Comparison of ENCODE assay signal across 8 mouse cellular contexts in the genomic region with DNA sequence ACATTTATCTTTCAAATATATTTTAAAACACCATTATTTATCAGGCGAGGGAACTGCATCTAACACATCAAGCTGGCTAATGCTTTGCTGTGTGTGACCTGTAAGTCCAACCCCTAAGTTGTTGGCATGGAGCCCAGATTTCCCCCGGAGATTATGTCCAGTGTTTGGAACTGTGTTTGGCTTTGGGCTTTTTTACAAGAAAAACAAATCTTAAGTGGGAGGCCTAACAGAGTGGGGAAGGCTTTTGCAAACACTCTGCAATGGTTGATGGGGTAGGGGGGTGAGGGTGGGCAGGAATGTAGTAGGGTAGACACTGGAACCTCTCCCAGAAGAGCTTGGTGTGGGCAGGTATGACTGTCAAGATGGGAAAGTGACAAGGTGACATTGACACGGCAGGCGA.
DNase-seq lines count a peak whose midpoint lies in the region; ATAC-seq and TF ChIP-seq lines count a peak whose summit lies in the region.

No protein-coding gene starts in this region.

- 33% methylated on average over 4 of the region's 4 CpGs for WGBS in intestine, embryonic 14.5 days
- 35% methylated on average over 4 of the region's 4 CpGs for WGBS in intestine, postnatal 0 days
- WGBS in hindbrain, embryonic 15.5 days, result 40% methylated on average over 4 of the region's 4 CpGs

- TF ChIP-seq POLR2A in brain, embryonic 14.5 days (IDR thresholded peaks at IDR 0.05; ENCODE audit: borderline replicate concordance, extremely low read depth, insufficient read depth, insufficient read length, poor library complexity, severe bottlenecking), result no peak

- H3K4me3 ChIP-seq in intestine, embryonic 14.5 days (ENCODE audit: low read depth, low read length), result no peak overlapping the region
- no peak overlapping the region for H3K4me3 ChIP-seq in intestine, postnatal 0 days (ENCODE audit: low read depth, low read length)
- H3K4me3 ChIP-seq in hindbrain, embryonic 15.5 days, result no peak overlapping the region

- no peak overlapping the region for H3K27ac ChIP-seq in intestine, embryonic 14.5 days (ENCODE audit: low read depth)
- H3K27ac ChIP-seq in intestine, postnatal 0 days (ENCODE audit: low read depth, low read length), result no peak overlapping the region
- peak overlapping the region; percentile 68 for H3K27ac ChIP-seq in hindbrain, embryonic 15.5 days (replicated peaks)

- no peak for TF ChIP-seq CTCF in intestine, postnatal 0 days (IDR thresholded peaks at IDR 0.05; ENCODE audit: low read depth)
- no peak for TF ChIP-seq CTCF in brain, embryonic 14.5 days (IDR thresholded peaks at IDR 0.05; ENCODE audit: borderline replicate concordance, extremely low read depth, insufficient read depth, insufficient read length)

- 0 out of 2 replicates have a peak, but pooled peaks have one; percentile 64 for ATAC-seq in intestine, embryonic 14.5 days (replicated peaks; ENCODE audit: low FRiP score, low TSS enrichment, low read depth)
- ATAC-seq in intestine, postnatal 0 days, result no peak
- no peak for ATAC-seq in hindbrain, embryonic 15.5 days (ENCODE audit: low FRiP score, low read depth)

- H3K36me3 ChIP-seq in intestine, embryonic 14.5 days (ENCODE audit: control insufficient read depth, insufficient read depth, low read length), result peaks cover 8% of the 10 kb centered on the region; the same call in 1 of the 2 replicates
- no peaks in the 10 kb centered on the region for H3K36me3 ChIP-seq in intestine, postnatal 0 days (ENCODE audit: control insufficient read depth, insufficient read depth)
- H3K36me3 ChIP-seq in hindbrain, embryonic 15.5 days, result peaks cover 33% of the 10 kb centered on the region

- peak; percentile 74 for DNase-seq in intestine, embryonic 14.5 days (ENCODE audit: low spot score)
- peak; percentile 92 for DNase-seq in brain, embryonic 14.5 days (ENCODE audit: low read depth)
- DNase-seq in lung, postnatal 10 days, result peak; percentile 61
- DNase-seq in cerebellum, adult 11 months, result no peak
- no peak for DNase-seq in B cell, adult 2 months
- no peak for DNase-seq in thymus, postnatal 0 days (ENCODE audit: low spot score)

- no peaks in the 10 kb centered on the region for H3K9me3 ChIP-seq in intestine, embryonic 14.5 days (ENCODE audit: control insufficient read depth, low read length)
- no peaks in the 10 kb centered on the region for H3K9me3 ChIP-seq in intestine, postnatal 0 days (ENCODE audit: control insufficient read depth)
- no peaks in the 10 kb centered on the region for H3K9me3 ChIP-seq in hindbrain, embryonic 15.5 days

- H3K9ac ChIP-seq in intestine, embryonic 14.5 days (ENCODE audit: low read length), result no peak overlapping the region
- H3K9ac ChIP-seq in intestine, postnatal 0 days (ENCODE audit: low read depth, low read length), result no peak overlapping the region
- no peak overlapping the region for H3K9ac ChIP-seq in hindbrain, embryonic 15.5 days

- H3K27me3 ChIP-seq in intestine, embryonic 14.5 days (replicated peaks; ENCODE audit: control insufficient read depth, insufficient read depth, low read length), result no peaks in the 10 kb centered on the region
- no peaks in the 10 kb centered on the region for H3K27me3 ChIP-seq in intestine, postnatal 0 days (replicated peaks; ENCODE audit: control insufficient read depth, insufficient read depth, low read length)
- no peaks in the 10 kb centered on the region for H3K27me3 ChIP-seq in hindbrain, embryonic 15.5 days

- peaks cover 10% of the 10 kb centered on the region; the same call in 1 of the 2 replicates for H3K4me1 ChIP-seq in intestine, embryonic 14.5 days (replicated peaks; ENCODE audit: control insufficient read depth, insufficient read depth, low read length)
- no peaks in the 10 kb centered on the region for H3K4me1 ChIP-seq in intestine, postnatal 0 days (replicated peaks; ENCODE audit: control insufficient read depth, insufficient read depth, low read length)
- H3K4me1 ChIP-seq in hindbrain, embryonic 15.5 days (replicated peaks), result peaks cover 37% of the 10 kb centered on the region

- no peak overlapping the region for H3K4me2 ChIP-seq in intestine, embryonic 14.5 days (ENCODE audit: low read length)
- H3K4me2 ChIP-seq in intestine, postnatal 0 days (replicated peaks; ENCODE audit: low read depth), result no peak overlapping the region
- no peak overlapping the region for H3K4me2 ChIP-seq in hindbrain, embryonic 15.5 days

Comparison
In these comparisons a context has a peak if more than half of its experiments do, and no peak if none do; other contexts are left out.
1. DNase-seq: peak in intestine, embryonic 14.5 days (single experiment), brain, embryonic 14.5 days (single experiment) and lung, postnatal 10 days (single experiment); none in cerebellum, adult 11 months (single experiment), B cell, adult 2 months (0 of 2) and thymus, postnatal 0 days (single experiment).